Mouse (Mus musculus) cerebellum, adult 2 months (tissue): Measurements from ENCODE around the gene Samsn1.

Experiments
- CTCF ChIP-seq: fragments of 200-500 bp; IDR thresholded peaks from 2 replicates; pipeline ENCODE4 v1.5.1; 2011; ENCODE audit warnings: low read depth, mild to moderate bottlenecking, control low read depth, low read length, moderate library complexity, borderline replicate concordance; ENCODE audit not compliant: insufficient read depth
- POLR2A ChIP-seq: fragments of 200-500 bp; IDR thresholded peaks from 2 replicates; pipeline ENCODE4 v1.6.1; 2011; ENCODE audit warnings: low read length, control low read depth, borderline replicate concordance; ENCODE audit not compliant: insufficient read depth

DNA sequence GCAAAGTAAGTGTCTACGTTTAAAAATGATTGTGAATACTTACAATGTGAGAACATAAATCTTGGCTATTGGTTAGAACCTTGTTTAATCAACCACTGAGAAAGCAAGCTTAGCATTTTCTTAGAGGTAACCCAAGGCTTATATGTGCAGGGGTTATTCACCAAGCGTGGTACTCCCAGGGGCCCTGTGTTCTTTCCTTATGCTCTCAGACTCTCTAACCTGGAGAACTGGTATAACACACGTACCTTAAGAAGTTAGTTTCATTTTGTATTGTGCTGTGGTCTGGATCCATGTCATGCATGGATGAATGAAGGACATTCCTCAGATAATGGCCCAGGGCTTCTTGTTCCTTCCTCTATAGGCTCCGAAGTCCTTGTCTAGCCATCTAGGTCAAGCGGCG is 173.0 kb downstream of the Samsn1 start:
- no peak for TF ChIP-seq CTCF
- no peak for TF ChIP-seq POLR2A
